Mouse (Mus musculus) left cerebral cortex, postnatal 25 days (tissue): ENCODE results near the gene Bbs12. TPM values are rescaled to one million over a fixed set of nuclear protein-coding genes. Genes with fewer than 3 reads are reported as not detected.

Experiments
- DNase-seq, 2 experiments: peaks; one replicate each; pipeline ENCODE4 v3.0.0; 2022; ENCODE audit warnings: low spot score in 2 of 2, mixed read lengths in 1 of 2
- intact Hi-C: fragments of 180-260 bp; cut with DNase I; formaldehyde crosslinking; loops from one replicate; pipeline ENCODE4 v1.15.1; 2025
- total RNA-seq, 2 experiments: library from RNA; stranded (reverse); gene quantifications; 2 replicates each; pipeline ENCODE4 v1.2.3; 2021

Gene Bbs12
- total RNA-seq, 2 experiments from 2014 or later = 5.3 to 5.6 TPM

DNA sequence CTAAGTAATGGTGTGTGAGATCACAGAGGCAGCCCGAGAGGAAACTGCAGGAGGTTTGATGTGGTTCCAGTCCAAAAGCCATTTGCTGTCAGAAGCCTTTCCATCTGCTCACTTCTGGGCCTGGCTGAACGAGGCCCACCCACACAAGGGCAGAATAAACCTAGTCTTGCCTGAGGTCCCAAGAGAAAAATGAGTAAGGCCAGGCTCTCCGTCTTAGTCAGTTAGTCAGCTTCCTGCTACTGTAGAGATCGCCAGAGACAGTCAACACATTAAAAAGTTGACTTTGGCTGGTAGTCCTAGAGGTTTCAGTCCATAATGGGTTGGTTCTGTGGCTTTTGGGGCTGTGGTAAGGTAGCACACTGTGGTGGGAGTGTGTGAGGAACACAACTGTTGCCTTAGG is 58.1 kb downstream of the Bbs12 start:
- intact Hi-C loops = no loop called here
- DNase-seq = no peak

Other genes starting within 250 kb of the Bbs12 start
- not detected for gene Adad1, start 249.0 kb upstream of the Bbs12 start, total RNA-seq
- not detected for gene Il2, start 186.6 kb upstream of the Bbs12 start, total RNA-seq
- under 1 TPM in 1 of 2 experiments, not detected in 1; 0.48 TPM for gene Il21, start 79.9 kb upstream of the Bbs12 start, total RNA-seq
- 1 to 10 TPM; 6.7 to 7.9 TPM for gene Cetn4, start 154 bp downstream of the Bbs12 start, total RNA-seq
- gene Fgf2, start 35.8 kb downstream of the Bbs12 start, total RNA-seq = 1 to 10 TPM; 4.1 to 4.9 TPM
- 10 to 100 TPM; 21.1 to 21.5 TPM for gene Spata5, start 107.3 kb downstream of the Bbs12 start, total RNA-seq
- gene Nudt6, start 107.7 kb downstream of the Bbs12 start, total RNA-seq = 1 to 10 TPM; 5.0 to 7.0 TPM